Mouse (Mus musculus) midbrain, embryonic 15.5 days (tissue): ENCODE measurements at regions not wholly inside any gene's neighbourhood (a gene's known extent, or its start where the extent isn't known, plus 50 kb on each side); places are given as distances from the start of the nearest gene placed in this dataset.

Source experiments
- ATAC-seq: fragments of 200-750 bp; cut with Nextera tagmentation; replicated peaks from 2 replicates; pipeline ENCODE4 v1.8.0; 2017; ENCODE audit warnings: moderate TSS enrichment
- H3K27ac ChIP-seq: fragments of 300-500 bp; sonication (generic); 2 replicates; pipeline ENCODE4 v1.5.1; 2015; ENCODE audit warnings: mild to moderate bottlenecking, inconsistent platforms
- H3K27me3 ChIP-seq: fragments of 300-500 bp; sonication (generic); replicated peaks from 2 replicates; pipeline ENCODE4 v1.6.1; 2015; ENCODE audit warnings: inconsistent platforms
- H3K36me3 ChIP-seq: fragments of 300-500 bp; sonication (generic); replicated peaks from 2 replicates; pipeline ENCODE4 v1.6.1; 2015; ENCODE audit warnings: inconsistent platforms
- H3K4me1 ChIP-seq: fragments of 300-500 bp; sonication (generic); 2 replicates; pipeline ENCODE4 v1.6.1; 2015; ENCODE audit warnings: inconsistent platforms
- H3K4me2 ChIP-seq: fragments of 300-500 bp; sonication (generic); 2 replicates; pipeline ENCODE4 v1.6.1; 2015; ENCODE audit warnings: inconsistent platforms, mild to moderate bottlenecking, moderate library complexity
- H3K4me3 ChIP-seq: fragments of 300-500 bp; sonication (generic); 2 replicates; pipeline ENCODE4 v1.5.1; 2015; ENCODE audit warnings: mild to moderate bottlenecking, inconsistent platforms
- H3K9ac ChIP-seq: fragments of 300-500 bp; sonication (generic); 2 replicates; pipeline ENCODE4 v1.6.1; 2015; ENCODE audit warnings: mild to moderate bottlenecking, inconsistent platforms
- H3K9me3 ChIP-seq: fragments of 300-500 bp; sonication (generic); 2 replicates; pipeline ENCODE4 v1.6.1; 2016; ENCODE audit warnings: inconsistent platforms
- WGBS: fragments of 180-500 bp; shearing (Covaris S2); methylation state at CpG from one replicate; pipeline ENCODE4 v1.1.7; 2015; ENCODE audit warnings: mixed read lengths; 5-methylcytosine and 5-hydroxymethylcytosine counted together

- 61% methylated on average over 11 of the region's 11 CpGs for WGBS
- Histone ChIP-seq H3K27me3 (no peaks in the 10 kb centered on the region), H3K9me3 (no peaks in the 10 kb centered on the region; the same call in 1 of the 2 replicates), H3K36me3 (no peaks in the 10 kb centered on the region), H3K4me1 (peaks cover 4% of the 10 kb centered on the region), H3K9ac (no peak overlapping the region), H3K4me2 (no peak overlapping the region), H3K4me3 (no peak overlapping the region), H3K27ac (no peak overlapping the region)
- ATAC-seq: no peak
These were observed 72.1 kb upstream of the Kctd3 start for GRCm38 (mm10) chr1:189079451-189080410.

- Histone ChIP-seq H3K36me3 (no peaks in the 10 kb centered on the region), H3K9me3 (no peaks in the 10 kb centered on the region), H3K4me2 (no peak overlapping the region), H3K4me3 (no peak overlapping the region), H3K9ac (no peak overlapping the region), H3K27ac (no peak overlapping the region), H3K27me3 (no peaks in the 10 kb centered on the region), H3K4me1 (peaks cover 4% of the 10 kb centered on the region)
- WGBS: 87% methylated on average over 5 of the region's 5 CpGs
- no peak for ATAC-seq
These were observed 70.2 kb upstream of the Kctd3 start for GRCm38 (mm10) chr1:189077861-189078260.

- 90% methylated on average over 4 of the region's 4 CpGs for WGBS
These were observed 68.6 kb upstream of the Kctd3 start for GRCm38 (mm10) chr1:189076276-189076675.

GRCm38 (mm10) chr1:189075671-189076070 is 68.0 kb upstream of the Kctd3 start:
- Histone ChIP-seq H3K4me2 (no peak overlapping the region), H3K27ac (no peak overlapping the region), H3K9me3 (no peaks in the 10 kb centered on the region)

More at GRCm38 (mm10) chr1:189076276-189076675, 68.6 kb upstream of the Kctd3 start:
- H3K4me2 ChIP-seq: no peak overlapping the region
- H3K36me3 ChIP-seq: no peaks in the 10 kb centered on the region
- H3K9ac ChIP-seq: no peak overlapping the region
- H3K27me3 ChIP-seq: no peaks in the 10 kb centered on the region
- H3K4me3 ChIP-seq: no peak overlapping the region
- no peak for ATAC-seq
- H3K27ac ChIP-seq: no peak overlapping the region
- H3K9me3 ChIP-seq: no peaks in the 10 kb centered on the region
- H3K4me1 ChIP-seq: peaks cover 4% of the 10 kb centered on the region

GRCm38 (mm10) chr1:189072516-189072915 is 64.9 kb upstream of the Kctd3 start:
- H3K9me3 ChIP-seq: no peaks in the 10 kb centered on the region
- no peaks in the 10 kb centered on the region for H3K36me3 ChIP-seq
- H3K4me2 ChIP-seq: no peak overlapping the region
- H3K27ac ChIP-seq: no peak overlapping the region
- peaks cover 3% of the 10 kb centered on the region; the same call in 1 of the 2 replicates for H3K4me1 ChIP-seq
- no peak overlapping the region for H3K9ac ChIP-seq
- H3K27me3 ChIP-seq: no peaks in the 10 kb centered on the region
- WGBS: 88% methylated on average over 2 of the region's 2 CpGs
- H3K4me3 ChIP-seq: no peak overlapping the region
- no peak for ATAC-seq

More at GRCm38 (mm10) chr1:189075671-189076070, 68.0 kb upstream of the Kctd3 start:
- Histone ChIP-seq H3K9ac (no peak overlapping the region), H3K27me3 (no peaks in the 10 kb centered on the region), H3K4me1 (peaks cover under 1% of the 10 kb centered on the region; the same call in 1 of the 2 replicates), H3K4me3 (no peak overlapping the region), H3K36me3 (no peaks in the 10 kb centered on the region)
- 75% methylated on average over 13 of the region's 13 CpGs for WGBS
- no peak for ATAC-seq

GRCm38 (mm10) chr1:189068204-189068603 is 60.6 kb upstream of the Kctd3 start:
- ATAC-seq: no peak
- Histone ChIP-seq H3K9me3 (no peaks in the 10 kb centered on the region), H3K9ac (no peak overlapping the region), H3K27me3 (no peaks in the 10 kb centered on the region), H3K4me2 (no peak overlapping the region), H3K4me1 (peaks cover 8% of the 10 kb centered on the region; the same call in 1 of the 2 replicates), H3K27ac (no peak overlapping the region), H3K4me3 (no peak overlapping the region), H3K36me3 (no peaks in the 10 kb centered on the region)
- 77% methylated on average over 3 of the region's 3 CpGs for WGBS

GRCm38 (mm10) chr1:189067204-189067960 is 59.7 kb upstream of the Kctd3 start:
- peaks cover 8% of the 10 kb centered on the region; the same call in 1 of the 2 replicates for H3K4me1 ChIP-seq
- peak overlapping the region; percentile 59 for H3K27ac ChIP-seq
- no peak for ATAC-seq
- no peak overlapping the region for H3K9ac ChIP-seq
- H3K36me3 ChIP-seq: no peaks in the 10 kb centered on the region
- WGBS: 66% methylated on average over 16 of the region's 16 CpGs
- no peaks in the 10 kb centered on the region for H3K9me3 ChIP-seq
- no peaks in the 10 kb centered on the region for H3K27me3 ChIP-seq
- no peak overlapping the region for H3K4me2 ChIP-seq
- no peak overlapping the region for H3K4me3 ChIP-seq

- Histone ChIP-seq H3K4me3 (no peak overlapping the region), H3K9ac (no peak overlapping the region), H3K27ac (peak overlapping the region; percentile 60; the same call in 1 of the 2 replicates), H3K27me3 (no peaks in the 10 kb centered on the region), H3K36me3 (no peaks in the 10 kb centered on the region), H3K9me3 (no peaks in the 10 kb centered on the region), H3K4me1 (peaks cover 8% of the 10 kb centered on the region; the same call in 1 of the 2 replicates), H3K4me2 (no peak overlapping the region)
- WGBS: 20% methylated on average over 6 of the region's 7 CpGs
- ATAC-seq: no peak
These were observed 59.0 kb upstream of the Kctd3 start for GRCm38 (mm10) chr1:189066446-189067151.

- Histone ChIP-seq H3K9ac (no peak overlapping the region), H3K4me2 (no peak overlapping the region), H3K4me3 (no peak overlapping the region), H3K27ac (no peak overlapping the region), H3K9me3 (no peaks in the 10 kb centered on the region), H3K36me3 (no peaks in the 10 kb centered on the region), H3K27me3 (no peaks in the 10 kb centered on the region), H3K4me1 (peaks cover 8% of the 10 kb centered on the region; the same call in 1 of the 2 replicates)
- no peak for ATAC-seq
- WGBS: 89% methylated on average over 5 of the region's 5 CpGs
These were observed 57.7 kb upstream of the Kctd3 start for GRCm38 (mm10) chr1:189065152-189065910.

GRCm38 (mm10) chr1:189064629-189065028 is 57.0 kb upstream of the Kctd3 start:
- no peaks in the 10 kb centered on the region for H3K36me3 ChIP-seq
- no peak for ATAC-seq
- no peak overlapping the region for H3K9ac ChIP-seq
- no peaks in the 10 kb centered on the region for H3K27me3 ChIP-seq
- WGBS: 83% methylated on average over 4 of the region's 4 CpGs
- H3K9me3 ChIP-seq: no peaks in the 10 kb centered on the region
- no peak overlapping the region for H3K27ac ChIP-seq
- H3K4me1 ChIP-seq: peaks cover 8% of the 10 kb centered on the region; the same call in 1 of the 2 replicates
- no peak overlapping the region for H3K4me2 ChIP-seq
- no peak overlapping the region for H3K4me3 ChIP-seq

- Histone ChIP-seq H3K4me2 (no peak overlapping the region), H3K4me3 (no peak overlapping the region), H3K4me1 (peaks cover 8% of the 10 kb centered on the region; the same call in 1 of the 2 replicates), H3K27ac (no peak overlapping the region), H3K27me3 (no peaks in the 10 kb centered on the region), H3K36me3 (no peaks in the 10 kb centered on the region), H3K9me3 (no peaks in the 10 kb centered on the region), H3K9ac (no peak overlapping the region)
- 78% methylated on average over 2 of the region's 2 CpGs for WGBS
- ATAC-seq: no peak
These were observed 56.1 kb upstream of the Kctd3 start for GRCm38 (mm10) chr1:189063699-189064098.
